13 mouse cellular contexts compared by ENCODE assay signal in the genomic region with DNA sequence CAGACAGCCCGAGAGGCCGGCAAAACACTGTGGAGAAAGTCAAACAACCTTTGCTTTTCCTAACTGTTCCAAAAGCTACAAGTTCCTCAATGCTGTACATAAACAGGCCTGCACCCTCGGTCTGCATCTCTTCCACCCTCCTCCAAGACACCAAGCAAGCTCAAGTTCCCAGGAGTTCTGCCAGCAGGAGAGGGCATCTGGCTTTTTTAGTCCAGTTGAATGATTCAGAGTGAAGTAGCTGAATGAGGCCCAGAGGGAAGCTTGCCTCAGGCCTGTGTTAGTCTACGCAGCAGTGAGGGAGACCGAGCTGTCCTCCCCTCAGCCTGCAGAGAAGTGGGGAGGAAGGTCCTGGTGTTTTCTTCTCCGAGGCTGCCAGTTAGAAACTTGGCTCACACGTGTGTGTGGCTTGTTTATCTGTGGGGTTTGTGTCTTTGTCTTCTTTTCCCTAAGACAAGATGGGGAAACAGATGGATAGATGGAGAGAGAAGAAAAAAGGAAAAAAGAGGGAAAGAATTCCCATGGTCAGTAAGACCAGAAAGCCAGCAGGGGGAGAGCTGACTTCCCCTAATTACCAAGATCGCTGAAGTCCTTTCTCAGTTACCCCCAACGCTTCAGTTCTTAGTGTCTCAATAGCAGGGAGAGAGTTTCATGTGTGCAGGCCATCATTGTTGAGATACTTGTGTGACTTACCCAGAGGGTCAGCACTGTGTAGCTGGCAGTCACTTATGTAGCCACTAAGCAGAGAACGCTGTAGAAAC. TPM values are rescaled to one million over a fixed set of nuclear protein-coding genes. Genes with fewer than 3 reads are reported as not detected.
DNase-seq lines count a peak whose midpoint lies in the region; ATAC-seq and TF ChIP-seq lines count a peak whose summit lies in the region.
"Had no signal": no experiment of that assay in that cellular context is flagged by ENCODE, and none has a peak within 500 bp of the region (broad histone marks: within the 10 kb centered on the region; RNA-seq: fewer than 3 reads in every experiment).

No protein-coding gene starts in this region.

- H3K4me3 ChIP-seq in embryonic facial prominence, embryonic 13.5 days, result no peak overlapping the region
- no peak overlapping the region for H3K4me3 ChIP-seq in embryonic facial prominence, embryonic 10.5 days
- H3K4me3 ChIP-seq in intestine, postnatal 0 days (ENCODE audit: low read depth, low read length), result no peak overlapping the region
- no peak overlapping the region for H3K4me3 ChIP-seq in intestine, embryonic 15.5 days (replicated peaks)
- H3K4me3 ChIP-seq in embryonic facial prominence, embryonic 14.5 days (ENCODE audit: low read depth, low read length), result no peak overlapping the region
- H3K4me3 ChIP-seq: forebrain, embryonic 15.5 days; neural tube, embryonic 15.5 days had no signal

- peak overlapping the region; percentile 1; the same call in 1 of the 2 replicates for H3K27ac ChIP-seq in embryonic facial prominence, embryonic 13.5 days
- no peak overlapping the region for H3K27ac ChIP-seq in embryonic facial prominence, embryonic 10.5 days (replicated peaks)
- H3K27ac ChIP-seq in intestine, postnatal 0 days (ENCODE audit: low read depth, low read length), result no peak overlapping the region
- H3K27ac ChIP-seq in intestine, embryonic 15.5 days, result no peak overlapping the region
- H3K27ac ChIP-seq in embryonic facial prominence, embryonic 14.5 days (replicated peaks; ENCODE audit: low read depth, low read length), result no peak overlapping the region
- H3K27ac ChIP-seq: forebrain, embryonic 15.5 days; neural tube, embryonic 15.5 days had no signal

- no peak overlapping the region for H3K9ac ChIP-seq in embryonic facial prominence, embryonic 13.5 days
- no peak overlapping the region for H3K9ac ChIP-seq in intestine, postnatal 0 days (ENCODE audit: low read depth, low read length)
- H3K9ac ChIP-seq in intestine, embryonic 15.5 days, result no peak overlapping the region
- no peak overlapping the region for H3K9ac ChIP-seq in embryonic facial prominence, embryonic 14.5 days (ENCODE audit: low read depth, low read length)
- H3K9ac ChIP-seq: forebrain, embryonic 15.5 days; neural tube, embryonic 15.5 days had no signal

- TF ChIP-seq CTCF in intestine, postnatal 0 days (IDR thresholded peaks at IDR 0.05; ENCODE audit: low read depth), result peak; percentile 67

- no peak for DNase-seq in embryonic facial prominence, embryonic 10.5 days (ENCODE audit: low spot score)
- DNase-seq in 3T3-L1 (ENCODE audit: low read depth, low spot score), result peak; percentile 56
- DNase-seq in embryonic facial prominence, embryonic 14.5 days (ENCODE audit: low spot score), result peak; percentile 35
- no peak for DNase-seq in spleen, postnatal 10 days (ENCODE audit: low spot score in 2 of 2)
- DNase-seq in cerebellum, adult 9-11 months, result no peak
- DNase-seq: adrenal gland, postnatal 36 days; cerebellum, adult 8-10 months; kidney, adult 11 months had no signal

- H3K9me3 ChIP-seq in embryonic facial prominence, embryonic 13.5 days, result no peaks in the 10 kb centered on the region
- no peaks in the 10 kb centered on the region for H3K9me3 ChIP-seq in embryonic facial prominence, embryonic 10.5 days
- H3K9me3 ChIP-seq in intestine, postnatal 0 days (ENCODE audit: control insufficient read depth), result no peaks in the 10 kb centered on the region
- H3K9me3 ChIP-seq in intestine, embryonic 15.5 days, result no peaks in the 10 kb centered on the region
- no peaks in the 10 kb centered on the region for H3K9me3 ChIP-seq in embryonic facial prominence, embryonic 14.5 days (ENCODE audit: control insufficient read depth, low read length)
- H3K9me3 ChIP-seq: forebrain, embryonic 15.5 days; neural tube, embryonic 15.5 days had no signal

- no peaks in the 10 kb centered on the region for H3K27me3 ChIP-seq in embryonic facial prominence, embryonic 13.5 days
- no peaks in the 10 kb centered on the region for H3K27me3 ChIP-seq in embryonic facial prominence, embryonic 10.5 days (replicated peaks; ENCODE audit: low read depth, poor library complexity, severe bottlenecking)
- H3K27me3 ChIP-seq in intestine, postnatal 0 days (replicated peaks; ENCODE audit: control insufficient read depth, insufficient read depth, low read length), result no peaks in the 10 kb centered on the region
- H3K27me3 ChIP-seq in intestine, embryonic 15.5 days (replicated peaks), result no peaks in the 10 kb centered on the region
- no peaks in the 10 kb centered on the region for H3K27me3 ChIP-seq in embryonic facial prominence, embryonic 14.5 days (replicated peaks; ENCODE audit: control insufficient read depth, insufficient read depth, low read length)
- H3K27me3 ChIP-seq: forebrain, embryonic 15.5 days; neural tube, embryonic 15.5 days had no signal

- H3K4me1 ChIP-seq in embryonic facial prominence, embryonic 13.5 days, result peaks cover 8% of the 10 kb centered on the region
- H3K4me1 ChIP-seq in embryonic facial prominence, embryonic 10.5 days, result no peaks in the 10 kb centered on the region
- no peaks in the 10 kb centered on the region for H3K4me1 ChIP-seq in intestine, postnatal 0 days (replicated peaks; ENCODE audit: control insufficient read depth, insufficient read depth, low read length)
- no peaks in the 10 kb centered on the region for H3K4me1 ChIP-seq in intestine, embryonic 15.5 days (replicated peaks)
- H3K4me1 ChIP-seq in embryonic facial prominence, embryonic 14.5 days (ENCODE audit: control insufficient read depth, insufficient read depth, low read length), result no peaks in the 10 kb centered on the region
- H3K4me1 ChIP-seq: forebrain, embryonic 15.5 days; neural tube, embryonic 15.5 days had no signal

- ATAC-seq in embryonic facial prominence, embryonic 13.5 days (ENCODE audit: insufficient number of reproducible peaks, insufficient read depth, low FRiP score, low TSS enrichment, low read depth), result no peak
- no peak for ATAC-seq in intestine, postnatal 0 days
- ATAC-seq in intestine, embryonic 15.5 days, result no peak
- ATAC-seq in embryonic facial prominence, embryonic 14.5 days (ENCODE audit: low read depth), result no peak
- ATAC-seq: forebrain, embryonic 15.5 days had no signal

- peaks cover 46% of the 10 kb centered on the region for H3K36me3 ChIP-seq in embryonic facial prominence, embryonic 13.5 days
- H3K36me3 ChIP-seq in embryonic facial prominence, embryonic 10.5 days (replicated peaks), result peaks cover 81% of the 10 kb centered on the region
- H3K36me3 ChIP-seq in intestine, postnatal 0 days (ENCODE audit: control insufficient read depth, insufficient read depth), result peaks cover 17% of the 10 kb centered on the region; the same call in 1 of the 2 replicates
- peaks cover 5% of the 10 kb centered on the region; the same call in 1 of the 2 replicates for H3K36me3 ChIP-seq in intestine, embryonic 15.5 days
- H3K36me3 ChIP-seq in embryonic facial prominence, embryonic 14.5 days (ENCODE audit: control insufficient read depth, insufficient read depth, low read length), result peaks cover 32% of the 10 kb centered on the region

- 73% methylated on average over 10 of the region's 10 CpGs for WGBS in embryonic facial prominence, embryonic 13.5 days
- WGBS in embryonic facial prominence, embryonic 10.5 days, result 84% methylated on average over 10 of the region's 10 CpGs
- WGBS in intestine, postnatal 0 days, result 74% methylated on average over 10 of the region's 10 CpGs
- WGBS in intestine, embryonic 15.5 days, result 77% methylated on average over 10 of the region's 10 CpGs
- 74% methylated on average over 10 of the region's 10 CpGs for WGBS in embryonic facial prominence, embryonic 14.5 days

- H3K4me2 ChIP-seq in embryonic facial prominence, embryonic 13.5 days, result no peak overlapping the region
- H3K4me2 ChIP-seq in intestine, postnatal 0 days (replicated peaks; ENCODE audit: low read depth), result no peak overlapping the region
- no peak overlapping the region for H3K4me2 ChIP-seq in intestine, embryonic 15.5 days (replicated peaks)
- no peak overlapping the region for H3K4me2 ChIP-seq in embryonic facial prominence, embryonic 14.5 days (ENCODE audit: low read depth, low read length)
- H3K4me2 ChIP-seq: forebrain, embryonic 15.5 days; neural tube, embryonic 15.5 days had no signal

RNA-seq across cellular contexts. Expression of gene Rcl1, which starts 38.7 kb away (rescaled TPM):
- 60.4 and 67.0 TPM in 2 replicates for polyA plus RNA-seq in embryonic facial prominence, embryonic 13.5 days (2015; fragmentation: Nextera tagmentation; extraction: Ambion mirVana)
- 89.9 and 95.4 TPM in 2 replicates for polyA plus RNA-seq in embryonic facial prominence, embryonic 10.5 days (2016; fragmentation: Nextera tagmentation; extraction: Ambion mirVana)
- 16.0 and 17.4 TPM in 2 replicates for polyA plus RNA-seq in intestine, postnatal 0 days (2015; fragmentation: Nextera tagmentation; extraction: Ambion mirVana)
- polyA plus RNA-seq in intestine, embryonic 15.5 days (2015; fragmentation: Nextera tagmentation; extraction: Ambion mirVana), result 63.0 and 67.1 TPM in 2 replicates
- 44.8 and 52.9 TPM in 2 replicates for polyA plus RNA-seq in embryonic facial prominence, embryonic 14.5 days (2014; fragmentation: Nextera tagmentation; extraction: Ambion mirVana)

Comparison
In these comparisons a context has a peak if more than half of its experiments do, and no peak if none do; other contexts are left out.
1. DNase-seq: peak in 3T3-L1 (single experiment) and embryonic facial prominence, embryonic 14.5 days (single experiment); none in embryonic facial prominence, embryonic 10.5 days (single experiment), spleen, postnatal 10 days (0 of 2) and cerebellum, adult 9-11 months (single experiment).